Mouse (Mus musculus) induced T-regulatory cell, adult 2 months (primary cell): ENCODE results near the gene Stam2.

ENCODE experiments used
- DNase-seq: peaks from one replicate; pipeline ENCODE4 v3.0.0-alpha.2; 2012; ENCODE audit warnings: low read depth

Stam2 gene

GRCm38 (mm10) chr2:52647255-52647998 lies 94.7 kb downstream of the Stam2 start:
- DNase-seq = no peak

GRCm38 (mm10) chr2:52643657-52644056 lies 98.4 kb downstream of the Stam2 start:
- no peak for DNase-seq
